Mouse (Mus musculus) midbrain, embryonic 14.5 days (tissue): ENCODE data around the gene Gipc3. TPM values are rescaled to one million over a fixed set of nuclear protein-coding genes. Genes with fewer than 3 reads are reported as not detected.

Experiments
- ATAC-seq: fragments of 200-750 bp; cut with Nextera tagmentation; 2 replicates; pipeline ENCODE4 v1.8.0; 2017; ENCODE audit warnings: moderate number of reproducible peaks, moderate library complexity; ENCODE audit not compliant: low FRiP score, low TSS enrichment
- DNase-seq: peaks from one replicate; pipeline ENCODE4 v3.0.0-alpha.2; 2015
- H3K27ac ChIP-seq: fragments of 300-500 bp; sonication (generic); replicated peaks from 2 replicates; pipeline ENCODE4 v1.5.1; 2014; ENCODE audit warnings: mild to moderate bottlenecking, low read depth, low read length, moderate library complexity
- H3K27me3 ChIP-seq: fragments of 300-500 bp; sonication (generic); 2 replicates; pipeline ENCODE4 v1.6.1; 2014; ENCODE audit warnings: low read length, control low read depth, mixed read lengths; ENCODE audit not compliant: control insufficient read depth, insufficient read depth
- H3K36me3 ChIP-seq: fragments of 300-500 bp; sonication (generic); 2 replicates; pipeline ENCODE4 v1.6.1; 2014; ENCODE audit warnings: low read length, control low read depth; ENCODE audit not compliant: control insufficient read depth, insufficient read depth
- H3K4me1 ChIP-seq: fragments of 300-500 bp; sonication (generic); 2 replicates; pipeline ENCODE4 v1.6.1; 2014; ENCODE audit warnings: mild to moderate bottlenecking, antibody characterized with exemption, low read length, control low read depth; ENCODE audit not compliant: control insufficient read depth, insufficient read depth
- H3K4me2 ChIP-seq: fragments of 300-500 bp; sonication (generic); 2 replicates; pipeline ENCODE4 v1.6.1; 2014; ENCODE audit warnings: mild to moderate bottlenecking, low read length, moderate library complexity
- H3K4me3 ChIP-seq: fragments of 300-500 bp; sonication (generic); replicated peaks from 2 replicates; pipeline ENCODE4 v1.5.1; 2014; ENCODE audit warnings: low read depth, low read length
- H3K9ac ChIP-seq: fragments of 300-500 bp; sonication (generic); replicated peaks from 2 replicates; pipeline ENCODE4 v1.6.1; 2014; ENCODE audit warnings: mild to moderate bottlenecking, low read length, moderate library complexity
- H3K9me3 ChIP-seq: fragments of 300-500 bp; sonication (generic); 2 replicates; pipeline ENCODE4 v1.6.1; 2016; ENCODE audit warnings: low read length, control low read depth, mixed read lengths; ENCODE audit not compliant: control insufficient read depth
- WGBS: fragments of 180-500 bp; shearing (Covaris S2); extraction: QIAGEN DNeasy Blood & Tissue Kit; methylation state at CpG from one replicate; pipeline ENCODE4 v1.1.7; 2014; 5-methylcytosine and 5-hydroxymethylcytosine counted together
- polyA plus RNA-seq: library from polyadenylated mRNA; unstranded; fragments of >200 nt; fragmentation: Nextera tagmentation; extraction: Ambion mirVana; gene quantifications from 2 replicates; pipeline ENCODE4 v1.2.1, GENCODE M21; 2014

Gipc3 gene
- polyA plus RNA-seq, 1 experiment from 2014 or later, result not detected

- peak overlapping the region; percentile 85 for H3K4me3 ChIP-seq
- WGBS, result 65% methylated on average over 2 of the region's 2 CpGs
- H3K27ac ChIP-seq, result no peak overlapping the region
- peak overlapping the region; percentile 92 for H3K9ac ChIP-seq
- no peaks in the 10 kb centered on the region for H3K9me3 ChIP-seq
- H3K4me1 ChIP-seq, result peaks cover 20% of the 10 kb centered on the region
- peaks cover 24% of the 10 kb centered on the region for H3K36me3 ChIP-seq
- ATAC-seq (no peak), DNase-seq (no peak)
- peak overlapping the region; percentile 91 for H3K4me2 ChIP-seq
- no peaks in the 10 kb centered on the region for H3K27me3 ChIP-seq
Observed at GRCm38 (mm10) chr10:81377362-81377664, 34.2 kb upstream of the Gipc3 start.

- peak overlapping the region; percentile 91 for H3K4me2 ChIP-seq
- H3K4me3 ChIP-seq, result peak overlapping the region; percentile 85
- H3K4me1 ChIP-seq, result peaks cover 20% of the 10 kb centered on the region
- WGBS, result 45% methylated on average over 6 of the region's 6 CpGs
- DNase-seq (no peak), ATAC-seq (no peak)
- H3K27ac ChIP-seq, result no peak overlapping the region
- H3K9ac ChIP-seq, result peak overlapping the region; percentile 92; the same call in 1 of the 2 replicates
- H3K36me3 ChIP-seq, result peaks cover 24% of the 10 kb centered on the region
- no peaks in the 10 kb centered on the region for H3K9me3 ChIP-seq
- H3K27me3 ChIP-seq, result no peaks in the 10 kb centered on the region
Observed at GRCm38 (mm10) chr10:81376561-81377361, 33.7 kb upstream of the Gipc3 start.

GRCm38 (mm10) chr10:81375322-81375721 is 32.3 kb upstream of the Gipc3 start:
- Histone ChIP-seq H3K9ac (no peak overlapping the region), H3K4me3 (no peak overlapping the region), H3K4me2 (no peak overlapping the region), H3K36me3 (peaks cover 37% of the 10 kb centered on the region), H3K27ac (no peak overlapping the region), H3K4me1 (peaks cover 20% of the 10 kb centered on the region), H3K27me3 (no peaks in the 10 kb centered on the region), H3K9me3 (no peaks in the 10 kb centered on the region)
- WGBS, result 96% methylated on average over 10 of the region's 10 CpGs
- no peak for DNase-seq
- no peak for ATAC-seq

- Histone ChIP-seq H3K9me3 (no peaks in the 10 kb centered on the region), H3K36me3 (peaks cover 56% of the 10 kb centered on the region), H3K9ac (no peak overlapping the region), H3K27me3 (peaks cover 14% of the 10 kb centered on the region; the same call in 1 of the 2 replicates), H3K4me2 (no peak overlapping the region), H3K27ac (no peak overlapping the region), H3K4me1 (peaks cover 20% of the 10 kb centered on the region), H3K4me3 (no peak overlapping the region)
- ATAC-seq (no peak), DNase-seq (no peak)
- WGBS, result 60% methylated on average over 6 of the region's 6 CpGs
Observed at GRCm38 (mm10) chr10:81367207-81367495, 24.1 kb upstream of the Gipc3 start.

GRCm38 (mm10) chr10:81366477-81367206 is 23.6 kb upstream of the Gipc3 start:
- Histone ChIP-seq H3K36me3 (peaks cover 55% of the 10 kb centered on the region), H3K27ac (no peak overlapping the region), H3K4me1 (peaks cover 20% of the 10 kb centered on the region), H3K4me3 (no peak overlapping the region), H3K9ac (no peak overlapping the region), H3K4me2 (no peak overlapping the region), H3K9me3 (no peaks in the 10 kb centered on the region), H3K27me3 (peaks cover 14% of the 10 kb centered on the region; the same call in 1 of the 2 replicates)
- DNase-seq (no peak), ATAC-seq (no peak)
- WGBS, result 78% methylated on average over 6 of the region's 6 CpGs

- DNase-seq, result peak; percentile 52
- peaks cover 14% of the 10 kb centered on the region; the same call in 1 of the 2 replicates for H3K27me3 ChIP-seq
- 16% methylated on average over 12 of the region's 12 CpGs for WGBS
- peak within 1 kb of the TSS; percentile 23; the same call in 1 of the 2 replicates for H3K4me3 ChIP-seq
- peak within 1 kb of the TSS; percentile 36; the same call in 1 of the 2 replicates for H3K9ac ChIP-seq
- no peaks in the 10 kb centered on the region for H3K9me3 ChIP-seq
- peaks cover 20% of the 10 kb centered on the region for H3K4me1 ChIP-seq
- no peak for ATAC-seq
- H3K4me2 ChIP-seq, result peak within 1 kb of the TSS; percentile 53
- H3K36me3 ChIP-seq, result peaks cover 47% of the 10 kb centered on the region
- no peak within 1 kb of the TSS for H3K27ac ChIP-seq
Observed at GRCm38 (mm10) chr10:81365672-81366476, 22.8 kb upstream of the Gipc3 start, which contains the start of gene 4930404N11Rik. 4930404N11Rik (minus strand) TSS chr10:81365816.

- peak overlapping the region; percentile 23; the same call in 1 of the 2 replicates for H3K4me3 ChIP-seq
- peaks cover 41% of the 10 kb centered on the region for H3K36me3 ChIP-seq
- ATAC-seq, result no peak
- DNase-seq, result no peak
- H3K4me1 ChIP-seq, result peaks cover 20% of the 10 kb centered on the region
- peaks cover 14% of the 10 kb centered on the region; the same call in 1 of the 2 replicates for H3K27me3 ChIP-seq
- no peak overlapping the region for H3K27ac ChIP-seq
- H3K9me3 ChIP-seq, result no peaks in the 10 kb centered on the region
- H3K9ac ChIP-seq, result no peak overlapping the region
- no peak overlapping the region; the same call in 1 of the 2 replicates for H3K4me2 ChIP-seq
- 25% methylated on average over 4 of the region's 4 CpGs for WGBS
Observed at GRCm38 (mm10) chr10:81365073-81365472, 22.0 kb upstream of the Gipc3 start.

GRCm38 (mm10) chr10:81364666-81365065 is 21.6 kb upstream of the Gipc3 start:
- H3K9ac ChIP-seq, result peak overlapping the region; percentile 36; the same call in 1 of the 2 replicates
- 12% methylated on average over 28 of the region's 28 CpGs for WGBS
- peak; percentile 38 for DNase-seq

More at GRCm38 (mm10) chr10:81364666-81365065, 21.6 kb upstream of the Gipc3 start:
- peaks cover 37% of the 10 kb centered on the region for H3K36me3 ChIP-seq
- peak overlapping the region; percentile 23; the same call in 1 of the 2 replicates for H3K4me3 ChIP-seq
- H3K4me1 ChIP-seq, result peaks cover 20% of the 10 kb centered on the region
- H3K27me3 ChIP-seq, result peaks cover 14% of the 10 kb centered on the region; the same call in 1 of the 2 replicates
- no peaks in the 10 kb centered on the region for H3K9me3 ChIP-seq
- no peak overlapping the region for H3K27ac ChIP-seq
- peak overlapping the region; percentile 53 for H3K4me2 ChIP-seq
- ATAC-seq, result no peak
